Mouse (Mus musculus) gastrocnemius, postnatal 4 days (tissue): ENCODE measurements around the gene Cox6a1. TPM values are rescaled to one million over a fixed set of nuclear protein-coding genes. Genes with fewer than 3 reads are reported as not detected.
"Not testable (repeated sequence)": the region's sequence is repeated elsewhere in the genome, so short reads cannot be mapped to it uniquely, and the experiment has no call there.

ENCODE experiments used
- DNase-seq, 2 experiments: peaks; one replicate each; pipeline ENCODE4 v3.0.0; 2021 to 2022; ENCODE audit warnings: low spot score in 2 of 2, mixed read lengths in 2 of 2
- total RNA-seq, 2 experiments: library from RNA; stranded (reverse); gene quantifications; 2 replicates each; pipeline ENCODE4 v1.2.3; 2021

Gene Cox6a1
- total RNA-seq, 2 experiments from 2014 or later, result 236 to 243 TPM

DNA sequence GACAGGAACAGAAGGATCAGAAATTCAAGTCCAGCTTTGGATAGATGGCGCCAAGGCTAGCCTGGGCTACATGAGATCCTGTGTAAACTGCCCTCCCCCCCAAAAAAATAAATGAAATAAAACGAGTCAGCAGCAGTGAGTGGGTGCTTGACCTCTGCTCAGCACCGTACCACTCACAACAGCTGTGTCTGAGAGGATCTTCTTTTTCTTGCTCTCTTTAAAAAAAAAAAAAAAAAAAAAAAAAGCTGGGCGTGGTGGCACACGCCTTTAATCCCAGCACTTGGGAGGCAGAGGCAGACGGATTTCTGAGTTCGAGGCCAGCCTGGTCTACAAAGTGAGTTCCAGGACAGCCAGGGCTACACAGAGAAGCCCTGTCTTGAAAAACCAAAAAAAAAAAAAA, 46.6 kb downstream of the Cox6a1 start:
- DNase-seq, result not testable (repeated sequence)

DNA sequence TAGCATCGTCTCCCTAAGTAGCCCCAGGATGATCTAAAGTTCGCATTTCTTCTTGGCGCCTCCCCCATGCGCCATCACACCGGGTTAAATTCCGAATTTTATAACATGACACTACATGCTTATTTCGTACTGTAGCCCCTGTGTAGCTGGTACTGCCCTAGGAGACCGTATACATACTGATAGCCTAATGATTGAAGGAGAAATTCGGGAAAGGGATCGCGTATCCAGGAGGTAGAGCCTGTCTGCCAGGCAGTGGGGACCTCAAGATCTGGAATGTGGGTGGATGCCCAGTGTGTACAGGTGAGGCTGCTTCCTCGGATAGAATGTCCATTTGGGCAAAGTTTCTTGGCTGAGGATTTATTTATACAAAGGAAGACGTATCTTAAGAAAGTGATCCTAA, 47.2 kb downstream of the Cox6a1 start:
- no peak for DNase-seq

- DNase-seq, result peak; percentile 99
Measured at GRCm38 (mm10) chr5:115300792-115301614, 47.8 kb downstream of the Cox6a1 start, which contains the start of gene Dynll1. Gene Dynll1 (minus strand): TSS chr5:115300999.

DNA sequence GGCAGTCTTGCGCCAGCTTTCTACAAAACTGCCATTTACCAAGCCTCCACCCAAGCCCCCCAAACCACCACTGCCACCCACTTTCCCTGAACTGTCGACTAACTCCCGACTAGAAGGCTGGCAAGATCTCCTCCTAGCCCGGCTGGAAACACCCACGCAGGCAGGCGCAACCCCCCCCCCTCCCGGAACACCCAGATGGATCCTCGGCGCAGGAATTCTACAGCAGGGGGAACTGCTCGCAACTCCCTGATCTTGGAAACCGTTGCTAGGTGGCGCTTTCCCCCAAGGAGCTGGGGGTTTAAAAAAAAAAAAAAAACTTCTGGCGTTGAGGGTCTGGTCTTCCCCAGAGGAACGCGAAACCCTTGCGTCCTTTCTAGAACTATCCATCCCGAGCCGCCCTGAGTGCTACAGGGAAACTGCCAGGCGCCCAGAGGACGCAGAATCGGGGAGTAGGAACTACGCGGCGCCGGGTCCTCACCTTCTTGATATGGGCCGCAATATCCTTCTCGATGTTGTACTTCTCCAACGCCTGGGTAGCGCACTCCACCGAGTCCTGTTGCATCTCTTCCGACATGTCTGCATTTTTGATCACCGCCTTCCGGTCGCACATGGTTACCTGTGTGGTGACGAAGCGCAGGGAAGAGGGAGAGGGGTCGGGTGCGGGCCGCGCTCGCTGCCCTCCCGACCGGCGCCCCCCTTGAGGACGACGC, 48.6 kb downstream of the Cox6a1 start:
- peak; percentile 24 to 55 for DNase-seq

GRCm38 (mm10) chr5:115296347-115296746, 52.4 kb downstream of the Cox6a1 start:
- DNase-seq, result no peak

Other genes starting within 250 kb of the Cox6a1 start
- 10 to 100 TPM; 74.6 to 78.1 TPM for gene Acads, start 229.6 kb downstream of the Cox6a1 start, total RNA-seq
- 10 to 100 TPM; 19.9 to 20.3 TPM for gene Unc119b, start 214.0 kb downstream of the Cox6a1 start, total RNA-seq
- 100 to 1,000 TPM; 198 to 217 TPM for gene Mlec, start 190.8 kb downstream of the Cox6a1 start, total RNA-seq
- gene Cabp1, start 154.6 kb downstream of the Cox6a1 start, total RNA-seq, result 1 to 10 TPM; 4.2 to 5.1 TPM
- 10 to 100 TPM; 20.2 to 25.0 TPM for gene Pop5, start 113.1 kb downstream of the Cox6a1 start, total RNA-seq
- 100 to 1,000 TPM; 196 TPM for gene Rnf10, start 76.1 kb downstream of the Cox6a1 start, total RNA-seq
- 10 to 100 TPM; 57.8 to 64.2 TPM for gene Coq5, start 69.3 kb downstream of the Cox6a1 start, total RNA-seq
- gene Dynll1, start 48.0 kb downstream of the Cox6a1 start, total RNA-seq, result 100 to 1,000 TPM; 314 to 330 TPM
- gene Srsf9, start 21.8 kb downstream of the Cox6a1 start, total RNA-seq, result 10 to 100 TPM; 38.2 to 42.8 TPM
- 10 to 100 TPM; 19.5 to 21.6 TPM for gene Gatc, start 7.8 kb downstream of the Cox6a1 start, total RNA-seq
- 10 to 100 TPM; 19.7 to 22.8 TPM for gene Triap1, start 7.8 kb downstream of the Cox6a1 start, total RNA-seq
- gene Msi1, start 80.6 kb upstream of the Cox6a1 start, total RNA-seq, result 1 to 10 TPM; 6.2 to 6.5 TPM
- not detected for gene Pla2g1b, start 117.3 kb upstream of the Cox6a1 start, total RNA-seq
- 10 to 100 TPM; 13.4 to 16.8 TPM for gene Sirt4, start 135.7 kb upstream of the Cox6a1 start, total RNA-seq
- 100 to 1,000 TPM; 170 to 175 TPM for gene Pxn, start 157.7 kb upstream of the Cox6a1 start, total RNA-seq
- 1,000 to 10,000 TPM; 1,089 to 1,227 TPM for gene Rplp0, start 210.5 kb upstream of the Cox6a1 start, total RNA-seq
- 10 to 100 TPM; 48.8 to 50.7 TPM for gene Gcn1l1, start 216.3 kb upstream of the Cox6a1 start, total RNA-seq